Mouse (Mus musculus): ENCODE results near the gene Atp2b4.
"Not testable (repeated sequence)": the region's sequence is repeated elsewhere in the genome, so short reads cannot be mapped to it uniquely, and the experiment has no call there.

Gene Atp2b4

DNA sequence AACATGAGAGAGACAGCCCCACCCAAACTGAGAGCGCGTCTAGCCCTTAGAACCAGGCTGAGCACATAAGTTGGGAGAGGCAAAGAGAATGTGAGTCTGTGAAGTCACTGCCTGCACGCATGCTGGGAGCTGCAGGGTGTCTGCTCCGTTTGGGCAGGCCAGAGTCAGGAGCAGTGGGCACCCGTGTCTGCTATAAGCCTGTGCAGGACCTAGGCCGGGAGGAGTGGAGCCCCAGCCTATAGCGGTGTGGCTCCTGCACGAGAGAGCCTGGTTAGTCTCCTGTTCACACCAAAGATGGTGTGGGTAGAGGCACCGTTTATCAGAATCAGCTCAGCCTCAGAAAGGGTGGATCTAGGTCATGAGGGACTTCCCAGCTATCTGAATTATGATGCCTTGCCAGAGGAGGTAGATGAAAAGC lies 55.8 kb downstream of the Atp2b4 start:
- no peak for DNase-seq (ENCODE audit: low read depth, low spot score)

DNA sequence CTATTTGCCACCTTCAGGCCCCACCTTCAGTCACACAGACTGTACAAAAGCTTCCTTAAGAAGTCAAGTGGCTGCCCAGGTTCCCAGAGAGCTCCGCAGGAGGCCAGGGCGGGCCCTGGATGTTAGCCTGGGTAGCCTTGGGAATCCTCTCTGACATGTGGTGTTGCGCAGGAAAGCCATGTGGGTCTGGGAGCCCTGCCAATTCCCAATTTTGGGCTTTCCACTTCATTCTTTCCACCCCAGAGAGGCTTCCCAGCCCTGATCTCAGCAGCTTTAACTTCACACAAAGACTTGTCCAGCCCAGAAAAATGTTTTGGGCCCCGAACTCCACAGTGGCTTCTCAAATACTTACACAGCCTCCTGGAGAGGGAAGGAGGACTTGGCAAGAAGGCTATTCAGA lies 56.2 kb downstream of the Atp2b4 start:
- DNase-seq (ENCODE audit: low read depth, low spot score): no peak

DNA sequence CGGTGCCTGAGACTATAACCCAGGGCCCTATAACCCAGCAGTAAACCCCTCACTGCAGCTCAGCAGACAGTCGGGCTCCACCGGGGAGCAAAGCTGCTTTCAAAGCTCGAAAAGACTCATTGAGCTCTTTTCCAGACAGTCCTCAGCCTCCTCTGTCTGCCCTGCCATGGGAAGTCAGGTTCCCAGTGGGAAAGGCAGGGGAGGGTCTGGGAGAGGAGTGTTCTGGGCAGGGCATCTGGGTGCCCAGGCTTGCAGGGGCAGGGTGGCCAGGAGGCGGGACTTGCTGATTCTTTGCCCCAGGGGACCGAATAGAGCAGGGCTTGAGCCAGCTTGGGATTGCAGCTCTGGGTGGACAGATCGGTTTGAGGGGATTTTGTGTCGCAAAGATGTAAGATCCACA lies 58.3 kb downstream of the Atp2b4 start:
- DNase-seq (ENCODE audit: low read depth, low spot score): no peak

DNA sequence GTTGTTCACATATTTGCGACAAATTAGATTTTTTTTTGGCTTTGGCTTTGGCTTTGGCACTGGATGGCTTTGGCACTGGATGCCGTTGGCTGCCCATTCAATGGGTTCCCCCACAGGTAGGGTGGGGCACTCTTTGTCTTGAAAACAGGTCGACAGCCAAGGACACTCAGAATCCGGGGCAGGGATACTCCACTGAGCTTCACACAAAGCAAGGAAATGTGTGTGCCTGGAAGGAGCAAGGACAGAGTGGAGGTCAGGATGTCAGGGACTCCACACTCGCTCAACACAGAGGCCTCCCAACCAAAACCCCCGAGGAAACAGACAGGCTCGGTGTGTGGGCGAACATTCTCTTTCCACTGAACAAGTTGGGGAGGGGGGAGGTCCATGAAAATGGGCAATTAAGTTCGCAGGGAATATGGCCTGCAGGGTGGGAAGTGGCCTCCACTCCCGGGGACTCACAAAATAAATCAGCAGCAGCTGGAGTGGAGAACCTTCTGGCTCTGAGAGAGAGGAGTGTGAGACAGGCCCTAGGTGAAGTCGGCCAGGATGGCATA lies 58.9 kb downstream of the Atp2b4 start:
- DNase-seq (ENCODE audit: low read depth, low spot score): no peak

GRCm38 (mm10) chr1:133741171-133741570 lies 59.7 kb downstream of the Atp2b4 start:
- DNase-seq (ENCODE audit: low read depth, low spot score): no peak

- DNase-seq (ENCODE audit: low read depth, low spot score): no peak
These were observed 64.2 kb downstream of the Atp2b4 start for GRCm38 (mm10) chr1:133736664-133737063.

GRCm38 (mm10) chr1:133735995-133736652 lies 64.7 kb downstream of the Atp2b4 start:
- peak; percentile 69 for DNase-seq (ENCODE audit: low read depth, low spot score)

GRCm38 (mm10) chr1:133732814-133733213 lies 68.0 kb downstream of the Atp2b4 start:
- no peak for DNase-seq (ENCODE audit: low read depth, low spot score)

DNA sequence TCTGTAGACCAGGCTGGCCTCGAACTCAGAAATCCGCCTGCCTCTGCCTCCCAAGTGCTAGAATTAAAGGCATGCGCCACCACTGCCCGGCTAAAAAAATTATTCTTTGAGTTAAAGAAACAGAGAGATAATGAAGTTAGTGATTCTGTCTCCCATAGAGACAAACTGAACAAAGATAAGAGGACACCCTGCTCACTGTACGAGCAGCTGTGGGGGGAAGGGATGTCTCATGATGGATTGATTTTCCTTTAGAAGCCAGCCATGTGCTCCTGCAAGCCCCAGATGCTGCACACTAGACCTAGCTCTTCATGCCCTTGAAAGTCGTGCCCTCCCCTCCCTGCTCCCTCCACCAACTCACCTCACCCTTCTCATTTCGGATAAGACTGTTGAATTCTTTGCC lies 72.5 kb downstream of the Atp2b4 start:
- DNase-seq (ENCODE audit: low read depth, low spot score): no peak

DNA sequence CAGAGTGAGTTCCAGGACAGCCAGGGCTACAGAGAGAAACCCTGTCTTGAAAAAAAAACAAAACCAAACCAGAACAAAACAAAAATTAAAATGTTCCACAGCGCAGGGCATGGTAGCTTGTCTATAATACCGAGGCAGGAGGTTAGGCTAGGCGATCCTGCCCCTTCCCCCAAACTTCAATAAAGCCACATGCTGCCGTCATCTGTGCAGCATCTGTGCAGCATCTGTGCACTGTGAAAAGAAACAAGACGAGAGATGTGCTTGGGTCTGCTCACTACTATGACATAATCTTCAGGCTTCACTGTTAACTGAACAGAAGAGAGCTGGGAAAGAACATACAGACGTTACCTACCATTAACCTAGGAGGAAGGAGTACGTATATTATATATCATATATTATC lies 80.5 kb downstream of the Atp2b4 start:
- DNase-seq (ENCODE audit: low read depth, low spot score): no peak

- DNase-seq (ENCODE audit: low read depth, low spot score): no peak
These were observed 82.1 kb downstream of the Atp2b4 start for GRCm38 (mm10) chr1:133718786-133719185.

DNA sequence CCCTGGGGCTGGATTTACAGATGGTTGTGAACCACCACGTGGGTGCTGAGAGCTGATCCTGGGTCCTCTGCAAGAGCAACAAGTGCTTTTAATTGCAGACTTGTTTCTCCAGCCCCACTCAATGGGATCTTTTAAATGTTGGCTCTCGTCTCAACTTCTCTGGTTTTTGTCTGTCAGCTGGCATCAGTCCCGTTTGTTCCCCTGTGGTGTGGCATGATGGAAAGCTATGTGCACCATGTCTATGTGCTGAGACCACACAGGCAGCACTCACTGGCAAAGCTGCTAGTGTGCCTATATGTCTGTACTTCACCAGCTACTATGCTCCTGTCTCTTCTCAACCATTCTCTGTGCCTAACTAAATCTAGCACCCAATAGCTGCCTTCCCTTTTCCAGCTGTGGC lies 82.5 kb downstream of the Atp2b4 start:
- DNase-seq (ENCODE audit: low read depth, low spot score): no peak

DNA sequence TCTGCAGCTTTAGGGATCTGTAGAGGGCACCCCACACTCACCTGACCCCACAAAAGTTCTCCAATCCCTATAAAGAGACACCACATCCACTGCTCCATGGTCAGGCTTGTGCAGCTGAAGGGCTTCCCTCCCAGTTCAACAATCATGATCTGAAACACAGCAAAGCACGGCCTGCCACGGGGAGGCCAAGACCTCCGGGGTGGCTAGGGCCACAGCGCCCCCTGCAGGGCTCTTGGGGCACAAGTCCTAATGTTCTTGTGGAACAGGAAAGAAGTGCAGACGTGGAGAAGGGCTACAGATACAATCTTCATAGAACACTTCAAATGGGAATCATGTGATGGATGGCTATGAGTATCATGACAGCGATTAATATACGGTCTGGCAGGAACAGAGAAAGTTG lies 84.4 kb downstream of the Atp2b4 start:
- DNase-seq (ENCODE audit: low read depth, low spot score): no peak

DNA sequence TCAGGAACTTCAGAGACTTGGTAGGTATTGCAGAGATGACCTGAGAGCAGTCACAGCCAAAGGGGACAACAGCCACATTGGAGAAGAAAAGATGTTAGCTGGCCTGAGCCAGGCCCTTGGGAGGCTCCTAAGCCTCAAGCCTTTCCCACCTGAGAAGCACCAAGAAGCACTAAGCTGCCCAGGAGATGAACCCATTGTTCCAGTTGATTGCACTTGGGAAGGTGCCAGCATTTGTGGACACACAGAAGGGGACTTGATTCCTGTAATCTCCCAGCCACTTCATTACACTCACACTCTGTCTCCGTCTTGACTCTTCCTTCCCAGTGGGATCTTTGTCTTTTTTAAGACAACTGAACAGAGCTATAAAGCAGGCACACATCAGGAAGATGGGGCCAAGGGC lies 85.7 kb downstream of the Atp2b4 start:
- DNase-seq (ENCODE audit: low read depth, low spot score): no peak

DNA sequence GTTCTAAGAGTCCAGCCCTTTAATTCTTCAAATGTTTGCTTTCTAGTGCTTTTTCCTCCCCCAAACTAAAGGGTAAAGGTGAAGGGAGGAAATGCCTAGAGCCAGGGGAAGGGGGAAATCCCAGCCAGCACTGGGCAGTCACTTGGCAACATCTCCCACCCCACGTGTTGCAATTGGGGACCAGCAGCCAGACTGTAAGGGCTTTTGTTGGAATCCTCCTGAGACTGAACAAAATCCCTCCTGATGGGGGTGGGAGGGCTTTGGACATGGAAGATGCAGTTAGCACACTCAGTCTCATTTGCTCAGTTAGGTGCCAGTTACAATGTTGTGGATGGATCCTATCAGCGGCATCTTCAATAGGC lies 87.9 kb downstream of the Atp2b4 start:
- no peak for DNase-seq (ENCODE audit: low read depth, low spot score)

GRCm38 (mm10) chr1:133712288-133713008 lies 88.4 kb downstream of the Atp2b4 start:
- no peak for DNase-seq (ENCODE audit: low read depth, low spot score)

DNA sequence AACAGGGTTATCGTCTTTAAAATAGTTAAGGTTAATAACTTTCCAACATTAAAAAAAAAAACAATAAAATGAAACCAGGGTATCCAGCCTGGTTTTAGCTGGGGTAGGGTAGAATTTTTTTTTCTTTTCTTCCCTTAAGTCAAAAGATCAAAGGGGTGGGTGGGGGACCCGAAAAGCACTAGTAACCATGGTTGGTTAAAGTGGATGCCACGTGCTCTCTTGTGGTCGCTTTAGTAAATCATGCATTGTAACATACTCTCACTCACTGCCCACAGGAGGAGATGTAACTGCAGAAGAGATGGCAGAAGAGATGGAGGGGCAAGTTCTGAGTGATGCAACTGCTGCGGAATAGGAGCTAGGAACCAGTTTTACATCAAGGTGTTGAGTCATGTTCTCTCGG lies 89.5 kb downstream of the Atp2b4 start:
- no peak for DNase-seq (ENCODE audit: low read depth, low spot score)

DNA sequence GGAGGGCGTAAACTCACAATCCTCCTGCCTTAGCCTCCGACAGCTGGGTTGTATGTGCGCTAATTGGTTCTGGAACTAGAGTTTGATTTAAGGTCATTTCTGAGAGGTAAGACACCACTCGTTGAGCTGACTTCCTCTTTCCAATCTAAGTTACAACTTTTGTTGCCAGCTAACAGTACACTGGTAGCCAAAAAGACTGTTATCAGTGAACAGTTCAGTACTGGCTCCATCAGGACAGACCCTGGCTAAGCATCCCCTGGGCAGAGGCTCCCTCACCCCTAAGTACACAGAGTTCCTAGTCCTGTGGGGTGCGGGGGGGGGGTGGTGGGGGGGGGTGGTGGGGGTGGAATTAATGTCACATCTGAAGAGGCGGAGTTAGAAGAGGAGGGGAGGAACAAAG lies 89.9 kb downstream of the Atp2b4 start:
- DNase-seq (ENCODE audit: low read depth, low spot score): no peak

- no peak for DNase-seq (ENCODE audit: low read depth, low spot score)
These were observed 91.5 kb downstream of the Atp2b4 start for GRCm38 (mm10) chr1:133709292-133709691.

DNA sequence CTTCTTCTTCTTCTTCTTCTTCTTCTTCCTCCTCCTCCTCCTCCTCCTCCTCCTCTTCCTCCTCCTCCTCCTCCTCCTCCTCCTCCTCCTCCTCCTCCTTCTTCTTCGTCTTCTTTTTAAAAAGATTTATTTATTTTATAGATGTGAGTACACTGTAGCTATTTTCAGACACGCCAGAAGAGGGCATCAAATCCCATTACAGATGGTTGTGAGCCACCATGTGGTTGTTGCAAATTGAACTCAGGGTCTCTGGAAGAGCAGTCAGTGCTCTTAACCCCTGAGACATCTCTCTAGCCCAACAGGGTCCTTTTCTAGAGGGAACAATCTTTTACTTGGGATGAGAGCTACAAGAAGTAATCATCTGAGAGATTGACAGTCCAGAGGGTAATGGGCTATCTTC lies 99.0 kb downstream of the Atp2b4 start:
- not testable (repeated sequence) for DNase-seq (ENCODE audit: low read depth, low spot score)

DNA sequence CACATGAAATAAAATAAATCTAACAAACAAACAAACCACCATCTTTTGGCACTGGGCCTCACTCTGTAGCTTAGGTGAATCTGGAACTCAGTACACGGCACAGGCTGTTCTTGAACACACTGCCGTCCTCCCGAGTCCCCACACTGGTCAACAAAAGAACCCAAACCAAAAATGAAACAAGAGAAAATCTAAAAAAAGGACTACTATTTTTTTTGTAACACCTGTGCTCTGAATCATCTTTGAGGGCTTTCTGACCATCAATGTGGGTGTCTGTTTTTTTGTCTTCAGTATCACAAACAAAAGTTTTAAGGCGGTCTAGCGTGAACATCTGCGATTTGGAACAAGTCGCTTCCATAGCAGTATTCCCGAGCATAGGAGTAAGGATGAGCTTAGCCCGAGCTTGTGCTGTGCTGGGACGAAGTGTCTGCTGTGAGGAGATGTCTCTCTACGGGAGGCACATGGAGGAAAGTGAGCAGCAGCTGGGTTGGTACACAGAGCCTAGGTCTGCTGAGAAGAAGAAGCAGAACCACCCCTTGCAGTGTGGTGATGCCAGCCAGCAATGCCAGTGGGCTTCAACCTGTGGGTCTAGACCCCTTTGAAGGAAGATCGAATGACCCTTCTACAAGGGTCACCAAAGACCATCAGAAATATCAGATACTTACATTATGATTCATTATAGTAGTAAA lies 102.8 kb downstream of the Atp2b4 start:
- DNase-seq (ENCODE audit: low read depth, low spot score): no peak

DNA sequence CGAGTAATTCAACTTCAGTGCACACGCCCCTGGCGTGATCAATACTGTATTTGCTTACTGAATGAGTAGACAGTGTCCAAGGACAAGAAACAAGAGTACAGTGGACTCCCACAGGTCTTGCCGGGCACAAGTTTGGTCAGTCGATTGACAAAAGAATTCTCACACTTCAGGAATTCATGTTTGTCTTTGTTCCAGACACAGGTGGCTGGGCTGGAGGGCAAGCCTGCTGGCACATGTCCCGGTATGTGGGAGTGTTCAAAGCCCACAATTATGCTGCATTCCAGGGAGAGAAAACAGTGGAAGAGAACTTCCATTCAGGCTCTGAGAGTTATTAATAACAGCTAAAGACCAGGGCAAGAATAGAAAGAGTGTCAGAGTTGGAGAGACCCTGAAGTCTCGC lies 104.9 kb downstream of the Atp2b4 start:
- DNase-seq (ENCODE audit: low read depth, low spot score): no peak

DNA sequence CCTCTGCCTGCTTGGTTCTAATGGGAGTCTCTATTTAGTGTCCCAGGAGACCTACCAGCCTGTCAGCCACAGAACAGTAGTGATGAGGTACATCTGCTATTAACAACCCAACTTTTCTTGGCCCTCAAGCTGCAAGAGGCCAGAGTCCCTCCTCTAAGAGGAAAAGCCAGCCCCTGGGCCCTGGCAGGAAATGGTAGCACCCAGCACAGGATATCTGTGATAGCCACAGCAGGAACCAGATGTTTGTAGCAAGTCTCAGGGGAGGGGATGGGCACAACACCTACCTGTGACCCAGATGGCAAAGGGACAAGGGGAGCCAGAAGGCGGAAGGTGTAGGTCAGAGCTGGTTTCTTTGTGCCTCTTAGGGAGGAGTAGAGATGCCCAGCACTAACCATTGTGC lies 106.0 kb downstream of the Atp2b4 start:
- no peak for DNase-seq (ENCODE audit: low read depth, low spot score)

Measured in brain, embryonic 18.5 days (tissue).